Mouse (Mus musculus): ENCODE data around the gene Atg4a-ps. TPM values are rescaled to one million over a fixed set of nuclear protein-coding genes. Genes with fewer than 3 reads are reported as not detected.

The Atg4a-ps gene
- total and polyA plus RNA-seq, 3 experiments, result 1.1 to 1.3 TPM; not detected in 1

- Histone ChIP-seq H3K9me3 (replicated peaks) (no peaks in the 10 kb centered on the region), H3K4me1 (ENCODE audit: insufficient read depth, low read depth, low read length) (no peaks in the 10 kb centered on the region), H3K36me3 (replicated peaks) (no peaks in the 10 kb centered on the region), H3K4me3 (ENCODE audit: low read depth, low read length) (no peak overlapping the region), H3K27me3 (ENCODE audit: insufficient read depth, low read length) (peaks cover 7% of the 10 kb centered on the region; the same call in 1 of the 2 replicates)
- DNase-seq (ENCODE audit: low spot score) (no peak), ATAC-seq (ENCODE audit: extremely low read depth, insufficient number of reproducible peaks, low FRiP score, poor library complexity, severe bottlenecking) (no peak)
- no peak for TF ChIP-seq GATA2 (IDR thresholded peaks at IDR 0.05; ENCODE audit: borderline replicate concordance, low read depth, low read length)
- no peak for TF ChIP-seq CTCF (IDR thresholded peaks at IDR 0.05; ENCODE audit: low read depth, low read length)
- TF ChIP-seq POLR2AphosphoS5 (IDR thresholded peaks at IDR 0.05; ENCODE audit: insufficient replicate concordance, low read depth, low read length), result no peak
Measured at GRCm38 (mm10) chr3:103626481-103626880, 19.4 kb downstream of the Atg4a-ps start.

GRCm38 (mm10) chr3:103625169-103625568 is 20.7 kb downstream of the Atg4a-ps start:
- Histone ChIP-seq H3K36me3 (replicated peaks) (no peaks in the 10 kb centered on the region), H3K9me3 (replicated peaks) (no peaks in the 10 kb centered on the region), H3K4me1 (ENCODE audit: insufficient read depth, low read depth, low read length) (no peaks in the 10 kb centered on the region), H3K4me3 (ENCODE audit: low read depth, low read length) (no peak overlapping the region), H3K27me3 (ENCODE audit: insufficient read depth, low read length) (no peaks in the 10 kb centered on the region; the same call in 1 of the 2 replicates)
- DNase-seq (ENCODE audit: low spot score), result no peak
- no peak for ATAC-seq (ENCODE audit: extremely low read depth, insufficient number of reproducible peaks, low FRiP score, poor library complexity, severe bottlenecking)
- TF ChIP-seq GATA1 (IDR thresholded peaks at IDR 0.05; ENCODE audit: borderline replicate concordance, low read length) (no peak), GATA2 (IDR thresholded peaks at IDR 0.05; ENCODE audit: borderline replicate concordance, low read depth, low read length) (no peak), POLR2AphosphoS5 (IDR thresholded peaks at IDR 0.05; ENCODE audit: insufficient replicate concordance, low read depth, low read length) (no peak), TAL1 (conservative IDR thresholded peaks at IDR 0.05; ENCODE audit: low read depth, low read length) (no peak), CTCF (IDR thresholded peaks at IDR 0.05; ENCODE audit: low read depth, low read length) (no peak)

- H3K36me3 ChIP-seq (replicated peaks), result no peaks in the 10 kb centered on the region
- no peak for DNase-seq (ENCODE audit: low spot score)
- H3K4me1 ChIP-seq (ENCODE audit: insufficient read depth, low read depth, low read length), result no peaks in the 10 kb centered on the region
- no peaks in the 10 kb centered on the region; the same call in 1 of the 2 replicates for H3K27me3 ChIP-seq (ENCODE audit: insufficient read depth, low read length)
- TF ChIP-seq CTCF (IDR thresholded peaks at IDR 0.05; ENCODE audit: low read depth, low read length) (no peak), TAL1 (conservative IDR thresholded peaks at IDR 0.05; ENCODE audit: low read depth, low read length) (no peak), POLR2AphosphoS5 (IDR thresholded peaks at IDR 0.05; ENCODE audit: insufficient replicate concordance, low read depth, low read length) (no peak), GATA2 (IDR thresholded peaks at IDR 0.05; ENCODE audit: borderline replicate concordance, low read depth, low read length) (no peak), GATA1 (IDR thresholded peaks at IDR 0.05; ENCODE audit: borderline replicate concordance, low read length) (no peak)
- H3K9me3 ChIP-seq (replicated peaks), result no peaks in the 10 kb centered on the region
- no peak for ATAC-seq (ENCODE audit: extremely low read depth, insufficient number of reproducible peaks, low FRiP score, poor library complexity, severe bottlenecking)
- H3K4me3 ChIP-seq (ENCODE audit: low read depth, low read length), result no peak overlapping the region
Measured at GRCm38 (mm10) chr3:103624591-103625051, 21.2 kb downstream of the Atg4a-ps start.

GRCm38 (mm10) chr3:103623893-103624470 is 21.9 kb downstream of the Atg4a-ps start:
- no peak for TF ChIP-seq GATA2 (IDR thresholded peaks at IDR 0.05; ENCODE audit: borderline replicate concordance, low read depth, low read length)
- TF ChIP-seq TAL1 (conservative IDR thresholded peaks at IDR 0.05; ENCODE audit: low read depth, low read length), result no peak
- TF ChIP-seq POLR2AphosphoS5 (IDR thresholded peaks at IDR 0.05; ENCODE audit: insufficient replicate concordance, low read depth, low read length), result no peak
- no peak for TF ChIP-seq CTCF (IDR thresholded peaks at IDR 0.05; ENCODE audit: low read depth, low read length)
- no peak for TF ChIP-seq GATA1 (IDR thresholded peaks at IDR 0.05; ENCODE audit: borderline replicate concordance, low read length)
- DNase-seq (ENCODE audit: low spot score) (no peak), ATAC-seq (ENCODE audit: extremely low read depth, insufficient number of reproducible peaks, low FRiP score, poor library complexity, severe bottlenecking) (no peak)
- Histone ChIP-seq H3K4me3 (ENCODE audit: low read depth, low read length) (no peak overlapping the region), H3K9me3 (replicated peaks) (no peaks in the 10 kb centered on the region), H3K4me1 (ENCODE audit: insufficient read depth, low read depth, low read length) (no peaks in the 10 kb centered on the region), H3K36me3 (replicated peaks) (no peaks in the 10 kb centered on the region), H3K27me3 (ENCODE audit: insufficient read depth, low read length) (no peaks in the 10 kb centered on the region; the same call in 1 of the 2 replicates)

GRCm38 (mm10) chr3:103620101-103620500 is 25.8 kb downstream of the Atg4a-ps start:
- H3K27me3 ChIP-seq (ENCODE audit: insufficient read depth, low read length), result peaks cover 2% of the 10 kb centered on the region; the same call in 1 of the 2 replicates
- H3K36me3 ChIP-seq (replicated peaks), result no peaks in the 10 kb centered on the region
- no peak for ATAC-seq (ENCODE audit: extremely low read depth, insufficient number of reproducible peaks, low FRiP score, poor library complexity, severe bottlenecking)
- H3K4me1 ChIP-seq (ENCODE audit: insufficient read depth, low read depth, low read length), result no peaks in the 10 kb centered on the region
- H3K9me3 ChIP-seq (replicated peaks), result no peaks in the 10 kb centered on the region
- no peak overlapping the region for H3K4me3 ChIP-seq (ENCODE audit: low read depth, low read length)
- no peak for DNase-seq (ENCODE audit: low spot score)
- no peak for TF ChIP-seq GATA1 (IDR thresholded peaks at IDR 0.05; ENCODE audit: borderline replicate concordance, low read length)
- TF ChIP-seq TAL1 (conservative IDR thresholded peaks at IDR 0.05; ENCODE audit: low read depth, low read length), result no peak
- no peak for TF ChIP-seq GATA2 (IDR thresholded peaks at IDR 0.05; ENCODE audit: borderline replicate concordance, low read depth, low read length)
- TF ChIP-seq CTCF (IDR thresholded peaks at IDR 0.05; ENCODE audit: low read depth, low read length), result no peak
- no peak for TF ChIP-seq POLR2AphosphoS5 (IDR thresholded peaks at IDR 0.05; ENCODE audit: insufficient replicate concordance, low read depth, low read length)

GRCm38 (mm10) chr3:103616981-103617380 is 28.9 kb downstream of the Atg4a-ps start:
- H3K36me3 ChIP-seq (replicated peaks), result no peaks in the 10 kb centered on the region
- H3K27me3 ChIP-seq (ENCODE audit: insufficient read depth, low read length), result peaks cover 2% of the 10 kb centered on the region; the same call in 1 of the 2 replicates
- no peak overlapping the region for H3K4me3 ChIP-seq (ENCODE audit: low read depth, low read length)
- ATAC-seq (ENCODE audit: extremely low read depth, insufficient number of reproducible peaks, low FRiP score, poor library complexity, severe bottlenecking) (no peak), DNase-seq (ENCODE audit: low spot score) (no peak)
- no peaks in the 10 kb centered on the region for H3K4me1 ChIP-seq (ENCODE audit: insufficient read depth, low read depth, low read length)
- no peak for TF ChIP-seq GATA2 (IDR thresholded peaks at IDR 0.05; ENCODE audit: borderline replicate concordance, low read depth, low read length)
- no peak for TF ChIP-seq CTCF (IDR thresholded peaks at IDR 0.05; ENCODE audit: low read depth, low read length)
- TF ChIP-seq GATA1 (IDR thresholded peaks at IDR 0.05; ENCODE audit: borderline replicate concordance, low read length), result no peak
- TF ChIP-seq POLR2AphosphoS5 (IDR thresholded peaks at IDR 0.05; ENCODE audit: insufficient replicate concordance, low read depth, low read length), result no peak
- TF ChIP-seq TAL1 (conservative IDR thresholded peaks at IDR 0.05; ENCODE audit: low read depth, low read length), result no peak
- H3K9me3 ChIP-seq (replicated peaks), result no peaks in the 10 kb centered on the region

Data from G1E (cell line).